Mouse (Mus musculus) left cerebral cortex, adult 18-20 months (tissue): ENCODE results near the gene Gm20219. TPM values are rescaled to one million over a fixed set of nuclear protein-coding genes. Genes with fewer than 3 reads are reported as not detected.
A peak's percentile ranks its signal among the peaks of the same experiment; 100 is the strongest.

Experiments used
- DNase-seq, 2 experiments: peaks; one replicate each; pipeline ENCODE4 v3.0.0; 2021 to 2022; ENCODE audit warnings: low spot score in 2 of 2, mixed read lengths in 1 of 2
- long read RNA-seq, 2 experiments: library from polyadenylated mRNA; stranded (forward); transcript quantifications; one replicate each; pipeline ENCODE4 v2.0.0; 2021
- total RNA-seq, 2 experiments: library from RNA; stranded (reverse); gene quantifications; 2 replicates each; pipeline ENCODE4 v1.2.3; 2021

The Gm20219 gene
- 1 to 10 TPM; 2.7 to 3.2 TPM for total RNA-seq
- long read RNA-seq, experiment 1, partial matches to known transcripts, result 2 of 6 reads
- long read RNA-seq, experiment 1, other reads (novel, unspliced or antisense), result 4 of 6 reads
- long read RNA-seq, experiment 2, partial matches to known transcripts, result 1 of 1 reads
- long read RNA-seq, experiment 2, other reads (novel, unspliced or antisense), result 0 of 1 reads

GRCm38 (mm10) chr17:56554122-56554551, at the start of gene Gm20219:
Gm20219 (minus strand) TSS chr17:56554387.
- DNase-seq, result no peak

- DNase-seq, result no peak
Observed at GRCm38 (mm10) chr17:56604070-56604380, 49.8 kb upstream of the Gm20219 start.

GRCm38 (mm10) chr17:56603186-56604069, 49.2 kb upstream of the Gm20219 start:
- no peak for DNase-seq

GRCm38 (mm10) chr17:56593527-56594271, 39.5 kb upstream of the Gm20219 start:
- DNase-seq, result no peak

GRCm38 (mm10) chr17:56592553-56592952, 38.4 kb upstream of the Gm20219 start:
- no peak for DNase-seq

GRCm38 (mm10) chr17:56588921-56589320, 34.7 kb upstream of the Gm20219 start:
- DNase-seq, result no peak

- DNase-seq, result no peak
Observed at GRCm38 (mm10) chr17:56587773-56588172, 33.6 kb upstream of the Gm20219 start.

- peak in 1 of 2 experiments; percentile 28 for DNase-seq
Observed at GRCm38 (mm10) chr17:56585171-56585821, 31.1 kb upstream of the Gm20219 start.

- DNase-seq, result peak; percentile 99
Observed at GRCm38 (mm10) chr17:56584257-56585130, 30.3 kb upstream of the Gm20219 start, which contains the start of the genes Safb2 and Safb. Safb2 (minus strand) TSS chr17:56584585. Safb (plus strand) TSS chr17:56584825.

GRCm38 (mm10) chr17:56583611-56584256, 29.5 kb upstream of the Gm20219 start:
- DNase-seq, result no peak

- DNase-seq, result no peak
Observed at GRCm38 (mm10) chr17:56583071-56583470, 28.9 kb upstream of the Gm20219 start.

GRCm38 (mm10) chr17:56572939-56573338, 18.8 kb upstream of the Gm20219 start:
- DNase-seq, result no peak

- DNase-seq, result no peak
Observed at GRCm38 (mm10) chr17:56572154-56572553, 18.0 kb upstream of the Gm20219 start.

GRCm38 (mm10) chr17:56570287-56570686, 16.1 kb upstream of the Gm20219 start:
- no peak for DNase-seq

GRCm38 (mm10) chr17:56567370-56567769, 13.2 kb upstream of the Gm20219 start:
- no peak for DNase-seq

GRCm38 (mm10) chr17:56566918-56567317, 12.7 kb upstream of the Gm20219 start:
- no peak for DNase-seq

- DNase-seq, result no peak
Observed at GRCm38 (mm10) chr17:56566293-56566692, 12.1 kb upstream of the Gm20219 start.

GRCm38 (mm10) chr17:56561866-56562265, 7.7 kb upstream of the Gm20219 start:
- DNase-seq, result no peak

- no peak for DNase-seq
Observed at GRCm38 (mm10) chr17:56560131-56560530, 5.9 kb upstream of the Gm20219 start.

GRCm38 (mm10) chr17:56559386-56559785, 5.2 kb upstream of the Gm20219 start:
- no peak for DNase-seq
